Mouse (Mus musculus) lung, adult 2 months (tissue): ENCODE data around the gene Slc6a2. TPM values are rescaled to one million over a fixed set of nuclear protein-coding genes. Genes with fewer than 3 reads are reported as not detected.

Experiments used
- DNase-seq: peaks from one replicate; pipeline ENCODE4 v3.0.0; 2022
- H3K4me1 ChIP-seq: fragments of 200-500 bp; 2 replicates; pipeline ENCODE4 v1.6.1; 2011; ENCODE audit warnings: low read length; ENCODE audit not compliant: control insufficient read depth, insufficient read depth
- H3K4me3 ChIP-seq: fragments of 200-500 bp; replicated peaks from 2 replicates; pipeline ENCODE3; 2011; ENCODE audit warnings: low read depth, mild to moderate bottlenecking, control low read depth, low read length; ENCODE audit errors: extremely low read depth
- CTCF ChIP-seq: fragments of 200-500 bp; IDR thresholded peaks from 2 replicates; pipeline ENCODE4 v1.5.1; 2011; ENCODE audit warnings: mild to moderate bottlenecking, low read length, control low read depth; ENCODE audit not compliant: insufficient read depth
- POLR2A ChIP-seq: fragments of 200-500 bp; IDR thresholded peaks from 2 replicates; pipeline ENCODE4 v1.6.1; 2011; ENCODE audit warnings: low read depth, mild to moderate bottlenecking, control low read depth, low read length, borderline replicate concordance; ENCODE audit errors: extremely low read depth
- WGBS: fragments of 180-500 bp; shearing (Covaris S2); methylation state at CpG from one replicate; pipeline ENCODE4 v1.1.7; 2018; 5-methylcytosine and 5-hydroxymethylcytosine counted together
- polyA plus RNA-seq: library from polyadenylated mRNA; depleted of rRNA; stranded (reverse); fragments of >200 nt; gene quantifications from 2 replicates; pipeline ENCODE4 v1.2.3, GENCODE M21; 2012; rRNA removed

Slc6a2 gene
- polyA plus RNA-seq, 1 experiment = 10.9 TPM

- H3K4me3 ChIP-seq = no peak overlapping the region
- no peak for DNase-seq
- TF ChIP-seq POLR2A = no peak
- no peak for TF ChIP-seq CTCF
- H3K4me1 ChIP-seq = no peaks in the 10 kb centered on the region
- WGBS = 43% methylated on average over 4 of the region's 4 CpGs
These were observed 88.9 kb downstream of the Slc6a2 start for GRCm38 (mm10) chr8:93048510-93049416.

Other genes with a start within 250 kb of the Slc6a2 start
- gene Mmp2, start 132.8 kb upstream of the Slc6a2 start, polyA plus RNA-seq = 114 and 115 TPM in 2 replicates
- gene Lpcat2, start 104.7 kb upstream of the Slc6a2 start, polyA plus RNA-seq = 3.1 and 5.0 TPM in 2 replicates
- 9.6 TPM in 1 of 2 replicates, not detected in the other for gene Capns2, start 58.7 kb upstream of the Slc6a2 start, polyA plus RNA-seq
- 0.07 TPM in 1 of 2 replicates, not detected in the other for gene Ces1a, start 88.1 kb downstream of the Slc6a2 start, polyA plus RNA-seq
- gene Ces1b, start 119.9 kb downstream of the Slc6a2 start, polyA plus RNA-seq = 0.20 and 3.4 TPM in 2 replicates
- gene Ces1c, start 171.2 kb downstream of the Slc6a2 start, polyA plus RNA-seq = 0.22 and 0.34 TPM in 2 replicates
- gene Ces1d, start 237.8 kb downstream of the Slc6a2 start, polyA plus RNA-seq = 654 and 895 TPM in 2 replicates